Mouse (Mus musculus): ENCODE results near the gene Gm8050.
"Not testable (repeated sequence)": the region's sequence is repeated elsewhere in the genome, so short reads cannot be mapped to it uniquely, and the experiment has no call there.

Gm8050 gene

DNA sequence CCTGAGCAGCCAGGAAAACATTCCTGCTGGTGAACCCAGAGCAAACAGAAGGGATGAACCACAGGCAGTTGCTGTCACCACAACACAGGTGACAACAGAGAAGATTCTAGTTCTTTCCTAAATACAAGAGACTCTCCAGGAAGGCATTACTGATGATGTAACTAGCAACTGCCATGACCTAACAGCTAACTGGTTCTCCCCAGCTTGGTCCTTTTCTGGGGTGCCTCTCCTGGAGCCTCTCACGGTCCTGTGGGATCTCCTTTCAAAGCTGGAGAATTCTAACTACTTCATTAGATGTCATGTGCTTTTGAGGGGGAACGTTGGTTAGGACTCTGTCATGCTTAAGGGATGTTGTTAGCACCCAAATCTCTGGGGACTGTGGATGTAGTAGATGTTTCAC is at the start of gene Gm8050:
TSS of gene Gm8050 (minus strand) at position 101 of the 400 bp plus-strand sequence.
- not testable (repeated sequence) for DNase-seq

DNA sequence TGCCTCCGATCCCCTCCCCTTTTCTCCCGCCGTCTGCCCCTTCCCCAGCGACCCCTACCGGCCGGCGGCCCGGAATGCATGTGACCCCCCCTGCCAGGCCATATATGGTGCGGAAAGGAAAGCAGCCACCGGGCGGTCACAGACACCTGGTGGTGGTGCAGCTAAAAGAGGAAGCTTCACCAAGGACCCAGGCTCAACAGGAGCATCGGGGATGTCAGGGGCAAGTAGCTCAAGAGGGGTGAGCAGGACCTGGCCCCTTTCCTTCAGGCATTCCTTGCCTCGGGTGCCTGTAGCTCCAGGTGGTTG is 37.1 kb upstream of the Gm8050 start:
- DNase-seq, result not testable (repeated sequence)

DNA sequence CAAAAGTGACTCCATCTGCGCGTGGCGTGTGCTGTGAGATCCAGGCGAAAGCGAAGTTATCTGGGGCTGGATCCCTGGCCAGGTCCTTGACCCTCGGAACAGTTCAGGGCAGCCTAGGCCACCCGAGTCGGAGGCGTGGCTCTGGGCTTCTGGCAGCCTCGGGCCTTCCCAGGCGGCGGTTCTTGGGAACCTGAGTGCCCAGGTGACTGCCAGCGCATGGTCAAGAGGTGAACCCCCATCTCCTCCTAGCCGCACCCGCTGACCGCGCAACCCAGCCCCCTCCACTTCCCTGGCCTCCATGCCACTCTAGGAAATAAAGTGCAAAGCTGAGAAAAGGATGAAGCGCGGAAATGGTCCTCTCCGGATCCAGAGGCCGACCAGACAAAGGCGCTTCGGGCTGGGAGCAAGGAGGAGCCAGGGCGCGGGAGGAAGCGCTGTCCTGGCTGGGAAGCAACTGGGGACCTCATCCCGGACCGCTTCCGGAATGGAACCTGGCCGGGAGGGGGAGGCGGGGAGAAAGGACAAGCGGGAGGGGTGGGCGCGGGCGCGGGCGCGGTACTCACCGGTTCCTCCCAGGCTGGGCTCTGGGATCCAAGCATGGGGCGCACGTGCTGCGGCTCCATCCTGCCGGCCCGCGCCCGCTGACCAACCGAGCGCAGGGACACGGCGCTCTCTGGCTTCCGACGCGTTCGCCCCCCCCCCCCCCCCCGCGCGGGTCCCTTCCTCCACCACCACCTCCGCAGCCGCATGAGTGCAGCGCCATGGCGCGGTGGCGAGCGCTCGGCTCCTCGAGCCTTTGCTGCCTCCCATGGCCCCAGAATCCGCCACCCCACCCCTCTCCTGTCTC is 36.6 kb upstream of the Gm8050 start:
- DNase-seq, result peak; percentile 2

DNA sequence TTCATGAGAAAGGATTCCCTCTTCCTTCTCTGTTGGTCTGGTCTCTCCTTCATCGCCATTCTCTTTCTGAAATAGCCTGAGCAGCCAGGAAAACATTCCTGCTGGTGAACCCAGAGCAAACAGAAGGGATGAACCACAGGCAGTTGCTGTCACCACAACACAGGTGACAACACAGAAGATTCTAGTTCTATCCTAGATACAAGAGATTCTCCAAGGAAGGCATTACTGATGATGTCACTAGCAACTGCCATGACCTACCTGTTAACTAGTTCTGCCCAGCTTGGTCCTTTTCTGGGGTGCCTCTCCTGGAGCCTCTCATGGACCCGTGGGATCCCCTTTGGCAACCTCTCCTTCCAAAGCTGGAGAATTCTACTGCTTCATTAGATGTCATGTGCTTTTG is 22.2 kb upstream of the Gm8050 start, which contains the start of gene Gm3636:
TSS of gene Gm3636 (minus strand) at position 101 of the 400 bp plus-strand sequence.
- DNase-seq, result not testable (repeated sequence)

DNA sequence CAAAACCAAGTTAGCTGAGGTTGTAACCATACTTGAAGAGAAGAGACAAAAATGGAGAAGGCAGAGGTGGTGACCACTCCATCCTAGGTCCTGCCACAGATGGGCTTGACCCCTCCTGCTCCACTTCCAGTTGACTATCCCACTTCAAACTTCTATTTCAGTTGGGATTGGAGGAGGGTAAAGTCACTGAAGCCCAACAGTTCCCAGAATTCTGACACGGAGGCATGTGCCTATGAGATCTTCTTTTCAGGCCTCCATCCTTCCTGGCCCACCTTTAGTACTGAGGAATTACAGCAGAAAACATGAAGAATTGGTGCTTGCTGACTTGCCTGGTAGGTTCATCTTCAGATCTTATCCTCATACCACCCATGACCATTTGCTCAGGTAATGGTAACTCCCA is 36.0 kb downstream of the Gm8050 start, which contains the start of gene Gm10251:
TSS of gene Gm10251 (minus strand) at position 101 of the 400 bp plus-strand sequence.
- not testable (repeated sequence) for DNase-seq
